Mouse (Mus musculus) megakaryocyte-erythroid progenitor cell, adult 5-6 weeks (primary cell): ENCODE measurements around the gene Ckap2l. TPM values are rescaled to one million over a fixed set of nuclear protein-coding genes. Genes with fewer than 3 reads are reported as not detected.

Experiments
- ATAC-seq: replicated peaks from 2 replicates; pipeline ENCODE4 v1.8.0; 2016; ENCODE audit warnings: mild to moderate bottlenecking, inconsistent platforms; ENCODE audit not compliant: severe bottlenecking, poor library complexity, low FRiP score, low TSS enrichment
- total RNA-seq, 2 experiments: library from RNA; stranded (forward) in 1 of 2; stranded (reverse) in 1 of 2; fragments of 200-1000, 215-1000 nt in 1 of 2; fragments of >200 nt in 1 of 2; fragmentation: Nextera tagmentation in 1 of 2; gene quantifications; 2 replicates each; pipeline ENCODE4 v1.2.3; 2014 to 2017

The Ckap2l gene
- total RNA-seq, 2 experiments from 2014 or later: 54.2 to 64.8 TPM

GRCm38 (mm10) chr2:129241845-129242833 lies 54.9 kb downstream of the Ckap2l start:
- ATAC-seq: no peak

GRCm38 (mm10) chr2:129240726-129241432 lies 56.1 kb downstream of the Ckap2l start:
- 0 out of 2 replicates have a peak, but pooled peaks have one; percentile 20 for ATAC-seq

GRCm38 (mm10) chr2:129236526-129236925 lies 60.5 kb downstream of the Ckap2l start:
- ATAC-seq: no peak

- ATAC-seq: no peak
Measured at GRCm38 (mm10) chr2:129234731-129235130, 62.3 kb downstream of the Ckap2l start.

- peak; percentile 93 for ATAC-seq
Measured at GRCm38 (mm10) chr2:129233803-129234477, 63.1 kb downstream of the Ckap2l start.

- ATAC-seq: no peak
Measured at GRCm38 (mm10) chr2:129233218-129233617, 63.8 kb downstream of the Ckap2l start.

GRCm38 (mm10) chr2:129232484-129232883 lies 64.5 kb downstream of the Ckap2l start:
- ATAC-seq: no peak

- no peak for ATAC-seq
Measured at GRCm38 (mm10) chr2:129232023-129232422, 65.0 kb downstream of the Ckap2l start.

GRCm38 (mm10) chr2:129229316-129229715 lies 67.7 kb downstream of the Ckap2l start:
- ATAC-seq: no peak

GRCm38 (mm10) chr2:129228571-129228970 lies 68.4 kb downstream of the Ckap2l start:
- ATAC-seq: no peak

- ATAC-seq: peak; percentile 88
Measured at GRCm38 (mm10) chr2:129227709-129228108, 69.3 kb downstream of the Ckap2l start.

GRCm38 (mm10) chr2:129227011-129227529 lies 69.9 kb downstream of the Ckap2l start:
- ATAC-seq: no peak

- ATAC-seq: peak; percentile 91
Measured at GRCm38 (mm10) chr2:129226296-129226851, 70.6 kb downstream of the Ckap2l start.

GRCm38 (mm10) chr2:129225251-129225819 lies 71.7 kb downstream of the Ckap2l start:
- ATAC-seq: no peak

GRCm38 (mm10) chr2:129224178-129224577 lies 72.8 kb downstream of the Ckap2l start:
- no peak for ATAC-seq

- no peak for ATAC-seq
Measured at GRCm38 (mm10) chr2:129221097-129221632, 75.8 kb downstream of the Ckap2l start.

- ATAC-seq: no peak
Measured at GRCm38 (mm10) chr2:129218537-129219105, 78.4 kb downstream of the Ckap2l start.
